Mouse (Mus musculus): ENCODE data around the gene Msn. TPM values are rescaled to one million over a fixed set of nuclear protein-coding genes. Genes with fewer than 3 reads are reported as not detected.

The Msn gene
- polyA plus RNA-seq, 1 experiment: 146 TPM

- TF ChIP-seq CTCF (IDR thresholded peaks at IDR 0.05; ENCODE audit: control insufficient read depth, insufficient read depth, low read length): no peak
- no peak for TF ChIP-seq POLR2A (IDR thresholded peaks at IDR 0.05; ENCODE audit: borderline replicate concordance, control insufficient read depth, low read depth, low read length)
- Histone ChIP-seq H3K27ac (ENCODE audit: control insufficient read depth, insufficient read depth, low read depth, low read length, poor library complexity) (no peak overlapping the region), H3K4me1 (ENCODE audit: control insufficient read depth, insufficient read depth, low read length) (no peaks in the 10 kb centered on the region; the same call in 1 of the 2 replicates), H3K4me3 (replicated peaks; ENCODE audit: control insufficient read depth, low read depth, low read length) (no peak overlapping the region)
- 5% methylated on average over 1 of the region's 1 CpGs for WGBS
These were observed 122.2 kb downstream of the Msn start for GRCm38 (mm10) chrX:96218088-96218487.

Other genes starting within 250 kb of the Msn start
- gene Las1l, start 139.1 kb upstream of the Msn start, polyA plus RNA-seq (2011; ENCODE audit: insufficient read depth, insufficient read length, low replicate concordance, missing spikeins): 16.4 and 22.7 TPM in 2 replicates
- 3.3 TPM in 1 of 2 replicates, not detected in the other for gene Vsig4, start 197.4 kb downstream of the Msn start, polyA plus RNA-seq (2011; ENCODE audit: insufficient read depth, insufficient read length, low replicate concordance, missing spikeins)

All from bone marrow, adult 2 months (tissue).